Mouse (Mus musculus): ENCODE measurements around the gene Galnt10.
"Not testable (repeated sequence)": the region's sequence is repeated elsewhere in the genome, so short reads cannot be mapped to it uniquely, and the experiment has no call there.

The Galnt10 gene

DNA sequence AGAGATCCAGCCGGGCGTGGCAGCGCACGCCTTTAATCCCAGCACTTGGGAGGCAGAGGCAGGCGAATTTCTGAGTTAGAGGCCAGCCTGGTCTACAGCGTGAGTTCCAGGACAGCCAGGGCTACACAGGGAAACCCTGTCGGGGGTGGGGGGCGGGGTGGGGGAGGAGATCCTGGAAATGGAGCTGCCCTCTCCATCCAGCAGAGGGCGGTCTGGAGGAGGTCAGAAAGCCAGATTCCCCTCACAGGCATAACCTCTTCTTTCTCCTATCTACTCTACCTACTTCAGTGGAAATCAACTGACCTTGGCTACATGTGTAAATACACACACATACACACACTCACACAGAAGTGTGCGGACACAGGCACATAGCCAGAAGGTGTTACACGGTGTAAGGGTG, 180.0 kb downstream of the Galnt10 start:
- not testable (repeated sequence) for DNase-seq (ENCODE audit: low read depth, low spot score)

DNA sequence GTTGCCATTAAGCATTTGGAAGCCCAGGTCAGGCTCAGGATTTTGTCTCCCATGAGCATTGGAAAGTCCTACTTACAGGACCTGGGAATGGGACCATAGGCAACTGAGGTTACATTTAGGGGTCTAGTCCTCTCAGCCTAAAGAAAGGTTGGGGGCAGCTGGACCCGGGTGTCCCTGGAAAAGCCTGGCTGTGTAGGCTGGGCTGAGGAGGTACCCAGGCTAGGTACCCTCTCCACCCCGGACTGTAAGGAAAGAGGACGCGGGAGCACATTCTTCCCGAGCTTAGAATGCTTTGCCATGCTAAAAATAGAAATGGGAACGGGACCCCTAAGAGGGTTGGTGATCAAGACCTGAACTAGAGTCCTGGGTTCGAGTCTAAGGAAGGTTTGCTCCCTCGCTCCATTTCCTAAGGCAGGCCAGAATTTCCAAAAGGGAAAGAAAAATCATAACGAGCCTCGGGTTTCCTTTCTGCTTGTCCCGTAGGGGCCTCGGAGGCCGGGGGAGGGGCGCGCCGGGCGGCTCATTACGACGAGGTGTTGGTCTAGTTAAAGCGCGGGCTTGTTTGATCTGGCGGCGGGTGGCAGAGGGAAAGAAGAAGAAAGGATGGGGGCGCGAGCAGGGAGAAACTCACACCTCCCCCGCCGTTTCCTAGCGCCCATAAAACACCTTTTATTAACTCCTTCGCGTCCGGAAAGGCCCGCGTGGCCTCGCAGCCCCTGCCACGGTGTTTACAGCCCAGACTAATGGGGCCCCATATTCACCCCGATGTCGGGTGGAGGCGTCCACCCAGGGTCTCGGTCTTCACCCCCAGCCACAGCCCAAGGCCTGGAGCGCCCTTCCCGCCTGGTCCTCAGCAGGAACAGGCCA, 182.0 kb downstream of the Galnt10 start:
- DNase-seq (ENCODE audit: low read depth, low spot score): no peak

GRCm38 (mm10) chr11:57827915-57828545, 182.8 kb downstream of the Galnt10 start:
- DNase-seq (ENCODE audit: low read depth, low spot score): no peak

GRCm38 (mm10) chr11:57828955-57829870, 184.0 kb downstream of the Galnt10 start:
- DNase-seq (ENCODE audit: low read depth, low spot score): peak; percentile 35

- no peak for DNase-seq (ENCODE audit: low read depth, low spot score)
Measured at GRCm38 (mm10) chr11:57829871-57830775, 184.9 kb downstream of the Galnt10 start.

GRCm38 (mm10) chr11:57831281-57831781, 186.1 kb downstream of the Galnt10 start:
- no peak for DNase-seq (ENCODE audit: low read depth, low spot score)

DNA sequence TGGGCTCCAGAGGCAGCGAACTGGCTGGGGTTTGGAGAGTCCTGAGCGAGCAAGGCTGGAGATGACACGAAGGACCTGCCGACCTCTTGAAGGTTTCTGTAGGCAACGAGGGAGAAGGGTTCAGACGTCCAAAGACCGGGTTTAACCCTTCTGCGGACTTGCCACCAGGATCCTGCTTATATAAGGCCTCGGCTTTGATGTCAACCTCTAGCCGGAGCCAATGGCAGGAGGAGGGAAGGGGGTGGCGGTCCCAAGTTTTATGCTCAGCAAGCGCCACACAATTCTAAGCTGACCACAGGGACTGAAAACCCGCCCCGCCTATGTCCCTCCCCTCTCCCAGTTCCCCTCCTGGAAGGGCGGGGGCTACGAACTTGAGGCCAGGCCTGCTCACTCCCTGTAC, 186.6 kb downstream of the Galnt10 start:
- DNase-seq (ENCODE audit: low read depth, low spot score): no peak

GRCm38 (mm10) chr11:57832552-57833201, 187.4 kb downstream of the Galnt10 start, which contains the start of gene Hand1:
Hand1 (minus strand) TSS chr11:57832818.
- no peak for DNase-seq (ENCODE audit: low read depth, low spot score)

GRCm38 (mm10) chr11:57833296-57833977, 188.2 kb downstream of the Galnt10 start:
- DNase-seq (ENCODE audit: low read depth, low spot score): no peak

GRCm38 (mm10) chr11:57834031-57834430, 188.8 kb downstream of the Galnt10 start:
- DNase-seq (ENCODE audit: low read depth, low spot score): no peak

DNA sequence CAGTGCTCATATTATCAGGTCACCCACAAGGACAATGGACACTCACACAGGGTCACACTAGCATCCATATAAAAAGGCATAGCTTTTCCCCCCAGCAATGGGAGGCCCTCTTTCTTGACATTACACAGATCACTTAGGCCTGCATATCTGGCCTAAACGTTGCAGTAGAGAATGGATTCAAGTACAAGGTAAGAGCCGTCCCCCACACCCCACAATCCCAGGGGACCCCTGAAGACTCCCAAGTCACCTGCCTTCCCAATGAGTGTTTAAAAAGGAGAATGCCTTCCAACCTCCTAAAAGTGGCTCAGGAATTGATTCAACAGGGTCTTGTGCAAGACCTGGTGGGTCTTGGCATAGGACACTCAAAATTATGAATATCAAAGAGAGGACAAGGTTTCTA, 190.1 kb downstream of the Galnt10 start:
- no peak for DNase-seq (ENCODE audit: low read depth, low spot score)

GRCm38 (mm10) chr11:57835931-57836330, 190.7 kb downstream of the Galnt10 start:
- no peak for DNase-seq (ENCODE audit: low read depth, low spot score)

DNA sequence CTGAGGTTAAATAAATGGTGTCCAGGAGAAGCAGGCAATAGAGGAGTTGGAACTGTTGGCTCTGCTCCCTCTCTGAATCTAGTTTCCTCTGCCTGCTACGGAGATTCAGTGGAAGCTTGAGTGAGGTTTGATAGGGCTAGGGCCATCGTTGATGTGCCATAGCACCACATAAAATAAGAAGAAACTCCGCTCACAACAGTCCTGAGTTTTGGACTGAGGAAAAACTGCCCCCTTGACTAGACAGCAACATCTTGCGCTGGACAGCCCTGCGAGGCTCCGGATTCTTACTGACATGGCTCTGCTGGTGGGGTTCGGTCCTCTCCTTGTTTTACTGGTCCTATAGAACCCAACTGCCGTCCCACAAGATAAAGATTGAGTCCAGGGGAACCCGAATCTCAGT, 191.2 kb downstream of the Galnt10 start:
- DNase-seq (ENCODE audit: low read depth, low spot score): no peak

All from retina, postnatal 7 days (tissue).